Mouse (Mus musculus) heart, embryonic 12.5 days (tissue): ENCODE results near the gene Mamdc4. TPM values are rescaled to one million over a fixed set of nuclear protein-coding genes. Genes with fewer than 3 reads are reported as not detected.

Experiments
- ATAC-seq: fragments of 200-750 bp; cut with Nextera tagmentation; 2 replicates; pipeline ENCODE4 v1.8.0; 2017; ENCODE audit warnings: moderate TSS enrichment, moderate library complexity; ENCODE audit not compliant: insufficient number of reproducible peaks, low FRiP score
- H3K27ac ChIP-seq: fragments of 300-500 bp; sonication (generic); 2 replicates; pipeline ENCODE4 v1.5.1; 2016; ENCODE audit warnings: mild to moderate bottlenecking, moderate library complexity; ENCODE audit not compliant: poor library complexity, severe bottlenecking
- H3K27me3 ChIP-seq: fragments of 300-500 bp; sonication (generic); replicated peaks from 2 replicates; pipeline ENCODE4 v1.6.1; 2016; ENCODE audit warnings: mild to moderate bottlenecking, moderate library complexity
- H3K36me3 ChIP-seq: fragments of 300-500 bp; sonication (generic); 2 replicates; pipeline ENCODE4 v1.6.1; 2016; ENCODE audit warnings: mild to moderate bottlenecking, moderate library complexity
- H3K4me1 ChIP-seq: fragments of 300-500 bp; sonication (generic); replicated peaks from 2 replicates; pipeline ENCODE4 v1.6.1; 2016; ENCODE audit warnings: mild to moderate bottlenecking
- H3K4me2 ChIP-seq: fragments of 300-500 bp; sonication (generic); 2 replicates; pipeline ENCODE4 v1.6.1; 2016; ENCODE audit warnings: mild to moderate bottlenecking, moderate library complexity
- H3K4me3 ChIP-seq: fragments of 300-500 bp; sonication (generic); 2 replicates; pipeline ENCODE4 v1.5.1; 2016; ENCODE audit warnings: mild to moderate bottlenecking
- H3K9ac ChIP-seq: fragments of 300-500 bp; sonication (generic); 2 replicates; pipeline ENCODE4 v1.6.1; 2016; ENCODE audit warnings: mild to moderate bottlenecking, moderate library complexity
- H3K9me3 ChIP-seq: fragments of 300-500 bp; sonication (generic); replicated peaks from 2 replicates; pipeline ENCODE4 v1.6.1; 2016; ENCODE audit warnings: mild to moderate bottlenecking, moderate library complexity
- WGBS: fragments of 180-500 bp; shearing (Covaris S2); methylation state at CpG from one replicate; pipeline ENCODE4 v1.1.7; 2016; 5-methylcytosine and 5-hydroxymethylcytosine counted together
- polyA plus RNA-seq: library from polyadenylated mRNA; unstranded; fragments of >200 nt; fragmentation: Nextera tagmentation; extraction: Ambion mirVana; gene quantifications from 2 replicates; pipeline ENCODE4 v1.2.1, GENCODE M21; 2016

The Mamdc4 gene
- polyA plus RNA-seq, 1 experiment from 2014 or later: 3.5 TPM

DNA sequence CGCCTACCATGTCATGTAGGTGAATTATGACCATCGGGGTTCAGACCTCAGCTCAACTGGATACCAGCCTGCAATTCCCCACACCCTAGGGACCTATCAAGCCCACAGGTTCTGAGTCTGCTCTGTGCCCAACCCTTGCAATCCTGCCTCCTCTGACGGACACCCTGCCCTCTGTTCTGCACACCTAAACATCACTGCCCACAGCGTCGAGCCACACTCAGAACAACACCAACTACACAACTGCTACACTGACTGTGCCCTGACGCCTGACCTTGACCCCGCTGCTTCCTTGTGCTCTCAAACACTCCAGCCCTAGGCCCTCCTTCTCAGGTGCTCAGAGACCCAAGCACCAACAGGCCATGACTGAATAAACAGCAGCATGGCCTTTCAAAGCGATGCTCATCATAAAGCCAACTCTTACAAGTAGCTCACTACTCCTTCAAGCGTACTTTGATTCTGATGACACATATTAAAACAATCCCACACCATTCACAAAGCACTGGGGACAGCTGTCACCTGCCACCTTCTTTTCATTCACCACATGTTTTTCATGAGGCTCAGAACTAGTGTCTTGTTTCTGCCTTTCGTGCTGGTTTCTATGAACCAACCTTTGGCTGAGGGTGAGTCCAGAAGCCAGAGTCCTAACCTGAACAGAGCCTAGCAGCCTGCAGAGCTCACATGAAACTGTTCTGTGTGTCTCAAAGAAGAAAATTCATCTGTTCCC is 32.8 kb downstream of the Mamdc4 start:
- Histone ChIP-seq H3K36me3 (peaks cover 28% of the 10 kb centered on the region), H3K4me2 (no peak overlapping the region), H3K9ac (no peak overlapping the region), H3K27ac (no peak overlapping the region), H3K4me3 (no peak overlapping the region), H3K9me3 (no peaks in the 10 kb centered on the region), H3K27me3 (no peaks in the 10 kb centered on the region), H3K4me1 (peaks cover 25% of the 10 kb centered on the region)
- 87% methylated on average over 10 of the region's 10 CpGs for WGBS
- ATAC-seq: no peak

DNA sequence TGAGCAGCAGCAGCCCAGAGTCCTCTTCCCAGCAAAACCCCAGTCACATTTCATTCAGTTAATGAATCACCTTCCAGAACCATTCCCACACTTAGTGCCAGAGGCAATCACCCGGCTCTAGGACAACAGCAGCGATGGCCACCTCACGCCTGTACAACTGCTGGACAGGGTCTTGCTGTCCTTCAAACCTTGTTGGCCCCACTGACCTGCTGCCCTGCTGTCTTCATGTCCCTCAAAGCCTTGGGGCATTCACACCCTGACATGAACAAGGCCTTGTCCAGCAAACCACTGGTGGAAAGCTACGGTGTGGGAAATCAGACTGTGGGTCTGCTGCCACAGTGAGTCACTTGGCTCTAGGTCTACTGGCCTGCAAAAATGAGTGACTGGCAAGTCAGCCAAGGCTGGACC is 34.1 kb downstream of the Mamdc4 start:
- Histone ChIP-seq H3K9ac (no peak overlapping the region), H3K4me2 (no peak overlapping the region), H3K27ac (no peak overlapping the region), H3K27me3 (no peaks in the 10 kb centered on the region), H3K4me3 (no peak overlapping the region), H3K36me3 (peaks cover 40% of the 10 kb centered on the region), H3K9me3 (no peaks in the 10 kb centered on the region), H3K4me1 (peaks cover 19% of the 10 kb centered on the region)
- WGBS: 96% methylated on average over 4 of the region's 4 CpGs
- ATAC-seq: no peak

DNA sequence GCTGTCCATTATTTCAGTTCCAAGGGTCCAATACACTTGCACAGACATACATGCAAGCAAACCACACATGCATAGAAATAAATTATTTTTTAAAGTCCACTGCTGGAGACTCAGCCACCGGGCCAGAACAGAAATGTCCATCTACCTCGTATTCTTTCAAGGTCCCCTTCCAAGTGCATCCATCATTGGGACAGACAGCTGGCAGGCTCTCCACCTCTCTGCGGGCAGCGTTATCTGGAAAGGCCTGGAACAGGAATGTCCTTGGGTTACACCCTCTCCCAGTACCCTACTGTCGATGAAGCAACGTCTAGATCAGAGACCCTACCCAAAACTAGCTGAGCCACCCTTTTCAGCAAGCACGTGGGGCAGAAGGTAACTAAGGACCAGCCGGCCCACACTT is 38.1 kb downstream of the Mamdc4 start:
- no peak overlapping the region for H3K27ac ChIP-seq
- H3K9ac ChIP-seq: no peak overlapping the region
- H3K36me3 ChIP-seq: peaks cover 66% of the 10 kb centered on the region
- no peak for ATAC-seq
- H3K4me2 ChIP-seq: no peak overlapping the region
- H3K4me3 ChIP-seq: no peak overlapping the region
- H3K4me1 ChIP-seq: peaks cover under 1% of the 10 kb centered on the region; the same call in 1 of the 2 replicates
- H3K27me3 ChIP-seq: no peaks in the 10 kb centered on the region
- no peaks in the 10 kb centered on the region for H3K9me3 ChIP-seq
- WGBS: 62% methylated on average over 8 of the region's 8 CpGs

DNA sequence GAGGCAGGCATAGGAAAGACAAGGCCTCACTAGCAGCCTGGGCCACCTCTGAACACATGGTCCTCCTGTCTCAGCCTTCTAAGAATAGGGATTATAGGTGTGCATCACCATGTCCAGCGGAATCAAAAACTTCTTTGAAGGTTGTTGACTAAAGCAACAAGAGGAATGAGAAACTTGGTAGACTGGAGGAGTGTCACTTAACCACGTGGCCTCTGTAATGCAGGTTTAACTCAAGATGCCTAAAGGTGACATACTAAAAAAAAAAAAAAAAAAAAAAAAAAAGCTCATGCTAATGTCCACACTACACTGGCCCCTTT is 39.8 kb downstream of the Mamdc4 start:
- no peaks in the 10 kb centered on the region for H3K4me1 ChIP-seq
- peaks cover 80% of the 10 kb centered on the region for H3K36me3 ChIP-seq
- 93% methylated on average over 2 of the region's 2 CpGs for WGBS
- H3K9me3 ChIP-seq: no peaks in the 10 kb centered on the region
- no peak overlapping the region for H3K4me2 ChIP-seq
- no peaks in the 10 kb centered on the region for H3K27me3 ChIP-seq
- H3K27ac ChIP-seq: no peak overlapping the region
- no peak overlapping the region for H3K4me3 ChIP-seq
- no peak overlapping the region for H3K9ac ChIP-seq
- ATAC-seq: no peak

DNA sequence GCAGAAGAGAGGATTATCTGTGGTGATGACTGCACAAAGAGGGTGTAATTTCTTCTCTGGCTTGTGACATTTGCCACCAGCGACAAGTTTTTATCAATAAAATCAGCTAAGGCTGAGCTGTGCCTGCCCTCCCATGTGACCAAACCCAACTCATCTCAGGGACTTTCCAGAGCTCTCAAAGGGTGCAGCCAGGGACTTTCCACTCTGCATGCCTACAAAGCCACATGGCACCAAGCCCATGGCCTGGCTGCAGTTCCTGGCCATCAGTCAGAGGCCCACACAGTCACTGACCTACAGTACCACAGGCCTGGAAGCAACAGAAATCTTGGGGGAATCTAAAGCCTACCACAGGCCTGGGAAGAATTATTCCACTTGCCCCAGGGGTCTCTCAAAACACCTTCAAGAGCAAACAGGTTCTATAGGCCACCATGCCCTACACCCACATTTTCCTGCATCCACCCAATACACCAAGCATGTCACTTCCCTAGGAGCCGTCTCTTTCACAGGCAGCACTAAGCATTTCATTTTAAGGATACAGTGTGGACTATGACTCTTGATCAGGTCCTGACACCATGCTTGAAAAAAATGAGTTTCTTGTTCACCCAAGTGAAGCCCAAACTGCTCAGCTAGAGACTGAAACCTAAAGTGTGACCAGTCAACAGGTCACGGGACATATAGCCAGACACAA is 40.3 kb downstream of the Mamdc4 start:
- no peak for ATAC-seq
- H3K9me3 ChIP-seq: no peaks in the 10 kb centered on the region
- H3K4me1 ChIP-seq: no peaks in the 10 kb centered on the region
- peaks cover 85% of the 10 kb centered on the region for H3K36me3 ChIP-seq
- no peak overlapping the region for H3K27ac ChIP-seq
- H3K4me3 ChIP-seq: no peak overlapping the region
- no peaks in the 10 kb centered on the region for H3K27me3 ChIP-seq
- no peak overlapping the region for H3K4me2 ChIP-seq
- no peak overlapping the region for H3K9ac ChIP-seq
- 75% methylated on average over 3 of the region's 3 CpGs for WGBS

DNA sequence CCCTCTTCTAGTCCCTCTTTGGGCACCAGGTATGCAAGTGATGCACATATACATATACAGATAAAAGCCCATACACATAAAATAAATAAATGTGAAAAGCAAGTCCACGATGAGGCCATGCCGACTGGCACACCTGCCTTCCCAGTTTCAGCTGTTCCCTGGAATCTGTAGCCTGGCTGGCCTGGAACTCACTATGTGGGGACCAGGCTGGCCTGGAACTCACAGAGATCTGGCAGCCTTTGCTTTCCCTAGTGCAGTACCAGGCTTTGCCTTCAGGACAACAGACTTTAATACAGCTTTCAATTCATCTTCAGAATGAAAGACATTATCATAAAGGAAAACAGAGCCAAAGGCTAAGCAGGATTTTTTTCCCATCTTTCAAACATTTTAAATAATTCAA is 40.9 kb downstream of the Mamdc4 start:
- no peaks in the 10 kb centered on the region for H3K4me1 ChIP-seq
- no peak overlapping the region for H3K27ac ChIP-seq
- H3K4me2 ChIP-seq: no peak overlapping the region
- peaks cover 90% of the 10 kb centered on the region for H3K36me3 ChIP-seq
- H3K9me3 ChIP-seq: no peaks in the 10 kb centered on the region
- WGBS: 97% methylated on average over 2 of the region's 2 CpGs
- no peak overlapping the region for H3K4me3 ChIP-seq
- ATAC-seq: no peak
- no peak overlapping the region for H3K9ac ChIP-seq
- H3K27me3 ChIP-seq: no peaks in the 10 kb centered on the region

DNA sequence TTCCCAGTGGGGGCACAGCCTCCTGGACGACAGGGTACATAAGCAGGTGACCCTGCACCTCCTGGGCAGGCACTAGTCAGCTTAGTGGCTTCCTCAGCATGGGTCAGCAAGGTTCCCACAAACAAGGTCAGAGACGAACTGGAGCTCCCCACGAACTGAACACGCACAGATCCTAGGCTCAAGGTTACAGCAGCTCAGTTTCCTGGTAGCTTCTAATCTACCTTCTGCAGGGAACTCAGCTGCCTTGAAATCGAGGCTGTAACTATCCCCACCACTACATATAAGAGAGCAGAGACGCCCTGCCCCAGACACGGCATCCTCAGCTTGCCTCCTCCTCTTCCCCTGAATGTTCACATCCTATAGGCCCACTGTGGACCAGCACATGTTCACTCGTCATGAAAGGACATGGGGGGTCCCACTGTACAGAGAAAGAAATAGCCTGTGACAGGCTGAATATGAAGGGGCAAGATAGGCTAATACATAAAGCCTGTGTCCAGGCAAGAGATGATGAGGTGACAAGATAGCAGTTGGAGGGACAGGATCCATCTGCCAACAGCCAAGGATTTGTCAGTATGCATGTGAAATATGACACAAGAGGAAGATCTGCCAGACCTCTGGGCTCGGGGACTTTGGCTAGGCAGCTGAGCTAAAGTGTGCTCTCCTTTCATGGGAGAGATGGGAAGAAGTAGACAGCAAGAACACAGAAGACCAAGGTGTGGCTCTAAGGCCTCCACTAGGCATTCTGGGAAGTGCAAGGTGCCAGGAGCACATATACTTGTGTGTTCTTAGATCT is 47.9 kb downstream of the Mamdc4 start:
- Histone ChIP-seq H3K9ac (no peak overlapping the region), H3K4me1 (no peaks in the 10 kb centered on the region), H3K36me3 (peaks cover 97% of the 10 kb centered on the region), H3K4me2 (no peak overlapping the region), H3K4me3 (no peak overlapping the region), H3K9me3 (no peaks in the 10 kb centered on the region), H3K27ac (no peak overlapping the region), H3K27me3 (no peaks in the 10 kb centered on the region)
- no peak for ATAC-seq
- WGBS: 84% methylated on average over 9 of the region's 9 CpGs

Other genes with a start within 250 kb of the Mamdc4 start
- gene Man1b1, start 242.5 kb downstream of the Mamdc4 start, polyA plus RNA-seq: 34.0 and 40.9 TPM in 2 replicates
- gene Dpp7, start 218.5 kb downstream of the Mamdc4 start, polyA plus RNA-seq: 11.3 TPM in 2 replicates
- 10.7 and 11.2 TPM in 2 replicates for gene Uap1l1, start 209.2 kb downstream of the Mamdc4 start, polyA plus RNA-seq
- 18.5 and 20.0 TPM in 2 replicates for gene Sapcd2, start 202.5 kb downstream of the Mamdc4 start, polyA plus RNA-seq
- gene Entpd2, start 179.0 kb downstream of the Mamdc4 start, polyA plus RNA-seq: 0.18 and 0.44 TPM in 2 replicates
- 22.3 and 22.4 TPM in 2 replicates for gene Npdc1, start 175.5 kb downstream of the Mamdc4 start, polyA plus RNA-seq
- gene Fut7, start 151.6 kb downstream of the Mamdc4 start, polyA plus RNA-seq: not detected in 2 replicates
- 4.8 and 5.0 TPM in 2 replicates for gene Abca2, start 146.1 kb downstream of the Mamdc4 start, polyA plus RNA-seq
- 1.1 and 1.4 TPM in 2 replicates for gene Clic3, start 118.0 kb downstream of the Mamdc4 start, polyA plus RNA-seq
- gene Paxx, start 113.8 kb downstream of the Mamdc4 start, polyA plus RNA-seq: 22.1 and 22.7 TPM in 2 replicates
- 2.4 and 2.6 TPM in 2 replicates for gene Ptgds, start 104.8 kb downstream of the Mamdc4 start, polyA plus RNA-seq
- gene Lcn12, start 80.9 kb downstream of the Mamdc4 start, polyA plus RNA-seq: not detected in 2 replicates
- gene Fbxw5, start 74.1 kb downstream of the Mamdc4 start, polyA plus RNA-seq: 82.7 and 83.3 TPM in 2 replicates
- 2.4 and 3.3 TPM in 2 replicates for gene C8g, start 73.1 kb downstream of the Mamdc4 start, polyA plus RNA-seq
- 21.1 and 22.3 TPM in 2 replicates for gene Traf2, start 27.9 kb downstream of the Mamdc4 start, polyA plus RNA-seq
- gene Edf1, start 17.0 kb downstream of the Mamdc4 start, polyA plus RNA-seq: 300 and 303 TPM in 2 replicates
- gene Phpt1, start 379 bp upstream of the Mamdc4 start, polyA plus RNA-seq: 161 and 164 TPM in 2 replicates
- gene Ajm1, start 6.9 kb upstream of the Mamdc4 start, polyA plus RNA-seq: 0.46 and 0.51 TPM in 2 replicates
- 48.6 and 49.2 TPM in 2 replicates for gene Rabl6, start 33.7 kb upstream of the Mamdc4 start, polyA plus RNA-seq
- gene Ccdc183, start 42.8 kb upstream of the Mamdc4 start, polyA plus RNA-seq: 0.12 and 0.14 TPM in 2 replicates
- gene Tmem141, start 47.2 kb upstream of the Mamdc4 start, polyA plus RNA-seq: 15.3 and 17.8 TPM in 2 replicates
- 0.63 and 1.1 TPM in 2 replicates for gene Fcna, start 53.2 kb upstream of the Mamdc4 start, polyA plus RNA-seq
- not detected in 2 replicates for gene Lcn8, start 78.3 kb upstream of the Mamdc4 start, polyA plus RNA-seq
- gene Lcn5, start 83.1 kb upstream of the Mamdc4 start, polyA plus RNA-seq: not detected in 2 replicates
- gene Lcn6, start 101.9 kb upstream of the Mamdc4 start, polyA plus RNA-seq: not detected in 2 replicates
- gene Lcn10, start 107.9 kb upstream of the Mamdc4 start, polyA plus RNA-seq: not detected in 2 replicates
- gene Obp2a, start 125.2 kb upstream of the Mamdc4 start, polyA plus RNA-seq: not detected in 2 replicates
- 57.5 and 58.9 TPM in 2 replicates for gene Bmyc, start 131.9 kb upstream of the Mamdc4 start, polyA plus RNA-seq
- not detected in 2 replicates for gene Obp2b, start 162.2 kb upstream of the Mamdc4 start, polyA plus RNA-seq
- not detected in 2 replicates for gene Lcn3, start 190.7 kb upstream of the Mamdc4 start, polyA plus RNA-seq
- not detected in 2 replicates for gene Lcn11, start 202.2 kb upstream of the Mamdc4 start, polyA plus RNA-seq
- not detected in 2 replicates for gene Gm13539, start 207.4 kb upstream of the Mamdc4 start, polyA plus RNA-seq
- not detected in 2 replicates for gene Glt6d1, start 241.0 kb upstream of the Mamdc4 start, polyA plus RNA-seq
- not detected in 2 replicates for gene Lcn9, start 248.3 kb upstream of the Mamdc4 start, polyA plus RNA-seq